Mouse (Mus musculus) retina, adult 2 months (tissue): ENCODE results near the gene Mob3a.

Experiments
- DNase-seq: peaks from one replicate; pipeline ENCODE4 v3.0.0-alpha.2; 2012; ENCODE audit warnings: low read depth, low spot score

Gene Mob3a

GRCm38 (mm10) chr10:80701721-80702535 lies at the start of gene Mob3a, which contains the start of gene Izumo4:
Gene Mob3a (minus strand): TSS chr10:80701977.
Gene Izumo4 (plus strand): TSS chr10:80702184.
- peak; percentile 98 for DNase-seq

DNA sequence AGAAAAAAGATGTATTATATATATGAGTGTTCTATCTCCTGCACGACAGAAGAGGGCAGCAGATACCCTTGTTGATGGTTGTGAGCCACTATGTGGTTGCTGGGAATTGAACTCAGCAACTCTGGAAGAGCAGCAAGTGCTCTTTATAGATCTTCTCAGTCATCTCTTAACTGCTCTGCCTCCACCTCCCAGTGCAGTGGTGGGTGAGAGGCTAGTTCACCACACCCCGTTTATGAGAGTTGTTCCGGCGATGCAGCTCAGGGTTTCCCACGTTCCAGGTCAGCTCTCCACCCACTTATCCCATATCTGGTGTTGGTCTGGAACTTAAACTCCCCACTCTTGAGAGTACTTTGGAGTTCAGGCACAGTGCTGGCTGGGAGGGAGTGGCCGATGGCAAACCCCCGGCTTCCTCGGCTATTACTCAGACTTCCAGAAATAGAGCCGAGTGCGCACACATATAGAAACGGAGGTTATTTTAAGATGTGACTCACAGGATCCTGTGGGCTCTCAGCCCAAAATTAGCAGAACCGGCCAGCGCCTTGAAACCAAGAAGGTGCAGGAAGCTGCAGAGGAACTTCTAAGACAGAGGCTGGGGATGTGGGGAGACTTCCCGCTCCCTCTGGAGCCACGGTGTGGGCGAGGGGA lies 49.5 kb upstream of the Mob3a start:
- no peak for DNase-seq

GRCm38 (mm10) chr10:80748609-80749008 lies 46.8 kb upstream of the Mob3a start:
- DNase-seq, result no peak

GRCm38 (mm10) chr10:80747410-80747809 lies 45.6 kb upstream of the Mob3a start:
- DNase-seq, result peak; percentile 64

DNA sequence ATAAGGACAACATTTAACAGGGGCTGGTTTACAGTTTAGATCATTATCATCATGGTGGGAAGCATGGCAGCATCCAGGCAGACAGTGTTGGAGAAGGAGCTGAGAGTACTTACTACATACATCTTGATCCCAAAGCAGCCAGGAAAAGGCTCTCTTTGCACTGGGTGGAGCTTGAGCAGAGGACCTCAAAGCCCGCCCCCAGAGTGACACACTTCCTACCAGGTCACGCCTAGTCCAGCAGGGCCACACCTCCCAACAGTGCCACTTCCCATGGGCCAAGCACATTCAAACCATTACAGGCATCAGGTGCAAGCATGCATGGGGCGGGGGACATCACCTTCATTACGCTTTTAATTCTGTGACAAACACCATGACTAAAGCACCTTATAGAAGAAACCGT lies 42.5 kb upstream of the Mob3a start:
- no peak for DNase-seq

GRCm38 (mm10) chr10:80742180-80742978 lies 40.6 kb upstream of the Mob3a start, which contains the start of gene Ap3d1:
Gene Ap3d1 (minus strand): TSS chr10:80742264.
- peak; percentile 95 for DNase-seq

- no peak for DNase-seq
Measured at GRCm38 (mm10) chr10:80741634-80742179, 39.9 kb upstream of the Mob3a start.

GRCm38 (mm10) chr10:80741146-80741545 lies 39.4 kb upstream of the Mob3a start:
- no peak for DNase-seq

DNA sequence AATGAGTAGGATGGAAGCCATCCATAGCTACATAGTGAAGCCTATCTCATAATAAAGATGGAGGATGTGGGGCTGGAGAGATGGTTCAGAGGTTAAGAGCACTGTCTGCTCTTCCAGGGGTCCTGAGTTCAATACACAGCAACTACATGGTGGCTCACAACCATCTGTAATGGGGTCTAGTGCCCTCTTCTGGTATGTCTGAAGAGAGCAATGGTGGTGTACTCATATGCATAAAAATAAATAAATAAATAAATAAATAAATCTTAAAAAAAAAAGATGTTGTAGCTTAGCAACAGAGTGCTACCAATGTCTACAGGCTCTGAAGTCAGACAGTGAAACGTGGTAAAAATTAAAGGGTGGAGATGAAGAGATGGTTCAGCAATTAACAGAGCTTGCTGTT lies 36.9 kb upstream of the Mob3a start:
- DNase-seq, result no peak

- no peak for DNase-seq
Measured at GRCm38 (mm10) chr10:80736731-80737130, 35.0 kb upstream of the Mob3a start.

GRCm38 (mm10) chr10:80732611-80733101 lies 30.9 kb upstream of the Mob3a start:
- DNase-seq, result no peak

DNA sequence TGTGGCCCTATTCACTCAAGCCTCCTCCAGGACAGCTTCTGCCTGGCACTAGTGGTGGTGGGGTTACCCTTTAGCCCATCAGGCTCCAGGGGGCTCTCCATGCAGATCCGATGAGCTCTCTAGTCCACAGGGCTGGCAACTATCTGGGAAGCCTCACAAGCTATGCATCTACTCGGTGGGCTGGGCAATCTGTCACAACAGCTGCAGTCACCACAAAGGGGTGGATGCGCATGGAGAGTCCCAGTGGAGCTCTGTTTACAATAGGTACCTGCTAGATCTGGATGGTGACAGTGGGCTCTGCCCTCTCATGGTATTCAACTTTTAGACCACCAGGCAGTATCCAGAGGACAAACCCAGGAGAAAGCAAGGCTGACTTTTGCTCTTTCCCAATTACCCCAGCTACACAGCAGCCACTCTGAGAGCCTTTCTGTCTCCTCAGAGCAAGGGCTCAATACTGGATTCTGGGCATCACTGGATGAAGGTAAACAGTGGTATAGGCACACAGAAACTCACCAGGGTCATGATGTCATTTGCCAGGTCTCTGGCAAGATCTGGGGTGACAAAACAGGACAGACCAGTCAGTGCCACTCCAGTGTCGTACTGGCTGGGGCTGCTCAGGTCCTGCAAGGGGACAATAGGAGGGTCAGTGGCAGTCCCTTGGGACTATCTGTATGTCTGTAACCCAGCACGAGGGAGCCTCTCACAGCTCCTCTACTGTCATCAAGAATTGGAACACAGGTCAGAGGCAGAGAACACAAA lies 25.8 kb upstream of the Mob3a start:
- no peak for DNase-seq

DNA sequence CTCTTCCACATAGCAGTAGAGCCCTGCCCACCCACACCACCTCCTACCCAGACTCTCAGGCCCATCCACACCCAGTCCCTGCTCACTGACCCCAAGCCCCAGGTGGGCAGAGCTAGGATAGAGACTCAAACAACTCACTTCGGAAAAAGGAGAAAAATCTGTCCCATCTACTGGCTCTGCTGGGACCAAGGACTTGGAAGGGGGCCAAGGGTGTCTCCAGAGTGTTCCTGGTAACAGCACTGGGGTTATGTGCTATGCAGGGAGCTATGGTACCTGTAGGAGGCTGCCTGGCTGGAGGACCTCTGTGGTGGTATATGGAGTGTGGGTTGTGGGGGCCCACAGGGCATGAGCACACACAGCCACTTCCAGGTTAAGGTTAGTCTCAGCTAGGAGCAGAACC lies 15.5 kb upstream of the Mob3a start:
- no peak for DNase-seq

GRCm38 (mm10) chr10:80710834-80711233 lies 9.1 kb upstream of the Mob3a start:
- no peak for DNase-seq

GRCm38 (mm10) chr10:80705479-80705878 lies 3.7 kb upstream of the Mob3a start:
- DNase-seq, result no peak

GRCm38 (mm10) chr10:80705033-80705432 lies 3.3 kb upstream of the Mob3a start:
- DNase-seq, result no peak

DNA sequence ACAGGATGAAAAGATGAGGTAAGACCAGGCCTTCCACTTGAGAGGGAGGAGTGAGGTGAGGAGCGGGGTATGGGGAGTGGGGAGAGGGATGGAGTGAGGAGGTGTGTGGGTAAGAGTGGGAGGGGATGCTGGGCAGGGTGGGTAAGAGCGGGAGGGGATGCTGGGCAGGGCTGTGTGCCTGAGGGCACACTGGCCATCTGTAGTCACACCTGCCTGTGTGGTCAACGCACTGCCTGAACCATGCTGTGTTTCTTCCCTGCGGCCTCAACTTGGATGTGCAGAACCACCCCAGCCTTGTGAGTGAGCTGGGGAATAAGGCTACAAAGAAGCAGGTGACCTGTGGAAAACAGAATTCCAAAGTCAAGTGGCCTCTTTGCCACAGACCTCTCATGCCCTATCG lies 2.6 kb upstream of the Mob3a start:
- no peak for DNase-seq

DNA sequence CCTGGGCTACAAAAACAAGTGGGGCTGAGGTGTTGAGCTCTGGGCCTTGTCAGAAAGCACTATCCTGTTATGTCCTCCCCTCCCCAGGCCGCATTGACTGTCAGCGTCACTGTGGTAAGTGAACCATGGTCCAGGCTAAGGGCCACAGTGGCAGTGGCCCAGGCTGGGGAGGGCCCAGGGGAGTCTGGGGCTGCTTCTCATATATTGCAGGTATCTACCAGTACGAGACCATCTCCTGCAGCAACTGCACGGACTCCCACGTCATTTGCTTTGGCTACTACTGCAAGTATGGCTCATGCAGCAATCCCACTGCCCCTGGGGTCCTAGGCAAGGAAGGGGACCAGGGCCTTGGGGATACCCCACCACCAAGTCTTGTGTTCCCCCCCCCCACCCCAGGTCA lies 1.9 kb upstream of the Mob3a start:
- DNase-seq, result no peak

DNA sequence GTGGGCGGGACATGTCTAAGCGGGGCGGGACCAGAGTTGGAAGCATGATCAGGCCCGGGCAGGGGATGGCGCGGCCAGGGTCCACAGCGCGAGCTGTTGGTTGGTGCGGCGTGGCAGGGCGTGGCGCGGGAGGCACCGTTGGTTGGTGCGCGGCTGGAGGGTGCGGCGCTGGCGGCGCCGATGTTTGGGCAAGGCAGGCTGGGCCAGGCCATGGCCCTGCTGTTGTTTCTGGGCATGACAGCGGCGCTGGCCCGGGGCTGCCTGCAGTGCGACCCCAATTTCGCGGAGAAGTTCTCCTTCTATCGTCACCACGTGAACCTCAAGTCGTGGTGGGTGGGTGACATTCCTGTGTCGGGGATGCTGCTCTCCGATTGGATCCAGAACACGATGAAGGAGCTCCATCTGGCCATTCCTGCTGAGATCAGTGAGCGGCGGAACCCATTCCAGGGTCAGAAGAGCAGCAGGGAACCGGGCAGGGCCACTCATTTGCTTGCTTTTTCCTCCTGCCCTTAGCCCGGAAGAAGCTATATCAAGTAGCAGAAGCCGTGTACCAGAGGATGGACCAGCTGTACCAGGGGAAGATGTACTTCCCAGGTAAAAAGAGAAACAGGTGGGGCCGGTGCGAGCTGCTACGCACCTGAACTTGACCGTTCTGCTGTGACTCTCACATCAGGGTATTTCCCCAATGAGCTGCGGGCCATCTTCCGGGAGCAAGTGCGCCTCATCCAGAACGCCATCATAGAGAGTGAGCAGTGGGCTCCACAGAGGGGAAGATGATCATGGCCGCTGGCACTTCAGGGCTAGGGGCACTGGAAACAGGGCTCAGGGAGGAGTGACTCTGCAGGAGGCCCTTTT lies 986 bp upstream of the Mob3a start:
- peak; percentile 66 for DNase-seq

GRCm38 (mm10) chr10:80700732-80701131 lies 1.0 kb downstream of the Mob3a start:
- DNase-seq, result no peak
